Mouse (Mus musculus) liver, postnatal 0 days (tissue): Measurements from ENCODE around the gene Fbxo3.

ENCODE experiments used
- CTCF ChIP-seq: sonication (generic); IDR thresholded peaks from 2 replicates; pipeline ENCODE4 v1.5.1; 2016; ENCODE audit warnings: antibody characterized with exemption, low read depth
- EP300 ChIP-seq: IDR thresholded peaks from 2 replicates; pipeline ENCODE4 v1.6.1; 2016; ENCODE audit warnings: antibody characterized with exemption, low read depth, mild to moderate bottlenecking

- TF ChIP-seq CTCF: no peak
- peak; percentile 26; the same call in 1 of the 2 replicates for TF ChIP-seq EP300
Measured at GRCm38 (mm10) chr2:104099946-104100345, 72.4 kb downstream of the Fbxo3 start.
